Mouse (Mus musculus) mesoderm, embryonic 11.5 days (tissue): ENCODE results near the gene Ldhb.
"Not testable (repeated sequence)": the region's sequence is repeated elsewhere in the genome, so short reads cannot be mapped to it uniquely, and the experiment has no call there.

Experiments
- DNase-seq: peaks from one replicate; pipeline ENCODE4 v3.0.0-alpha.2; 2012; ENCODE audit warnings: low read depth, low spot score

Gene Ldhb

GRCm38 (mm10) chr6:142507785-142508162 is at the start of gene Ldhb:
Gene Ldhb (minus strand): TSS chr6:142507957.
- DNase-seq: peak; percentile 95

DNA sequence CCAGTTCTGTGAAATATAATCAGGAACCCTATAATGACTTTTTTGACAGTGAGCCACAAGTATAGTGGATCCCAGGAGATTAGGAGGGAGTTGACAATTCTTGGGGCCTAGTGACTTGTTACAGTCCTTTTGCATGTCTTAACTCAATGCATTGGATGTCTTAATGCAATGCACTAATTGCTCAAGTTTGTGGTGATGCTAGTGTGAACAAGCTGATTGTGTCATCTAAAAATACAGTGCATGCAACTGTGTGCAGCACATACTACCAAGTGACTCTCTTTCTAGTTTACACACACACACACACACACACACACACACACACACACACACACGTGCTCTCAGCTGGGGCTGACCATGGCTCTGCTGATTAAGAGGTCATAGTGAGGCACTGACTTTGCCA is 48.2 kb upstream of the Ldhb start:
- DNase-seq: no peak

GRCm38 (mm10) chr6:142551482-142551881 is 43.7 kb upstream of the Ldhb start:
- no peak for DNase-seq

DNA sequence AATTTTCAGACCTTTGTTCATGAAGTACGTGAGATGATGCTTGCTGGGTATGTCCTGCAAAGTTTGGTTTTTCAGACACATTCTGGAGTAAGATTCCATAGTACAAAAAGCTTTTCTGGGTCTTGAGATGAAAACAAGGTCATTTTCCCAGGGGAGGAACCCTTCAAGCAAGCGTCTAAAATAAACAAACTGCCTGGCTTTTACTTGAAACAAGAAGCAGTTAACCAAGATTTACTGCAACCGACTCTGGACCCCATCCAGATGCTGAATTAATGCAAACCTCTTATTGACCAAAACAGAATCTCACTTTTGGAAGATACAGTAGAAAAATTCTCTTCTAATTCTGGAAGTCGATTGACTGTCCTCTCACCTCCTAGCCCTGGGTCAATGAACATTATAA is 43.1 kb upstream of the Ldhb start:
- no peak for DNase-seq

- DNase-seq: no peak
Observed at GRCm38 (mm10) chr6:142548377-142548776, 40.6 kb upstream of the Ldhb start.

DNA sequence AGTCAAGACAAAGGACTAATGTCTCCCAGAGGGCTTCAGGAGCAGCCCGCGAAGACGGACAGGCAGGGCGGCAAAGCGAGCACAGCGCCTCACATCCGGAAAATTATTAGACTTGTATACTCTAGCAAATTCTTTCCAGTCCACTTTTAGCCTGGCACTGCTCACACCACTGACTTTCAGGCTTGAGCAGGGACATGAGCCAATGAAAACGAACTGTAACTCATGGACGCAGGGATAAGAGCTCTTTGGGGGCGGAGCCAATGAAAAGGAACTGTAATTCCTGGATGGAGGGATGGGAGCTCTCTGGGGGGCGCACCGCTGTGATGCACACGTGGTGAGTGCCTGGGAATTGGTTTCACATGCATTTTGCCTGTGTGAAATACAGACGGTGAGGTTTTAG is 37.4 kb upstream of the Ldhb start:
- peak; percentile 20 for DNase-seq

GRCm38 (mm10) chr6:142543648-142544047 is 35.9 kb upstream of the Ldhb start:
- no peak for DNase-seq

GRCm38 (mm10) chr6:142542800-142543175 is 35.0 kb upstream of the Ldhb start:
- no peak for DNase-seq

- DNase-seq: no peak
Observed at GRCm38 (mm10) chr6:142542082-142542799, 34.5 kb upstream of the Ldhb start.

DNA sequence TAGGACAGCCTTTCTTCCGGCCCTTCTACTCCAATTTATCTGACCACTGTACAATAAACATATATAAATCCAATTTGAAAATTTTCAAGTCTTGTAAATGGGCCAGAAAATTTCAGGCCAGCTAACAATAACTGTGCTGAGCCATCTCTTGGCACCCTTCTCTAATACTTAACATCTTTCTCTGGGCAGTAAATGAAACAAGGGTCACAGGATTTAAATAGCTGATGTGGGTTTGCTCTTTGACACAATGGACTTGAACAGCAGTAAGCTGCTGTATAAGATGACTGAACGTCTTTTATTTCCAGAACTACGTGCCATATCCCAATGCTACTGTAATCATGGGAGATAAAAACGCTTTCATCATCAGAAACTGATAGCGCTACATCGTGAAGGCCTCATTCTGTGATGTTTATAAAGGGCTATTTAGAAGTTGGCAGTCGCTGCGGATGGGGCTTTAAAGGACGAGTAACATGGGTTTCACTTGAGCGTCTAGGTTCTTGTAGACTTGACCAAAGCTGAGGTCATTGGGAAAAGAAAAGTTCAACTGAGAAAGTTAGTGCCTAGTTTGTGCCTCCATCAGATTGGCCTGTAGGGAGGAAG is 32.9 kb upstream of the Ldhb start:
- no peak for DNase-seq

DNA sequence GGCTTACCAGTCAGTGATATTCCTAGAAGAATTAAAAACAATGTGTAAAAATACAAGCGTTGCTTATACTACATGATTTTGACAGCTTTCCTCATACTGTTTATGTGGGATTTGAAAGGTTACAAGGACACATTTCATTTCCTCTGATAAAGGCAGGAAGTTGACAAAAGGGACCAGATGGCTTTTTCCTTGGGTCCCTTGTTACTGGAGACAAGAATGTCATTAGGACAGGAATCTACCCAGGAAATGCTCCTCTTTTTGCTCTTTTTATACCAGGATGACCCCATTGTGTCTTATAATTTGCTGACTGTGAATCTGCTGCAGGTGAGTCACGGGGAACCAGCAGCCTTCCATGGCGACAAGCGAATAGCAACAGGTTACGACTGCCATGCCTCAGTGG is 32.4 kb upstream of the Ldhb start:
- DNase-seq: no peak

DNA sequence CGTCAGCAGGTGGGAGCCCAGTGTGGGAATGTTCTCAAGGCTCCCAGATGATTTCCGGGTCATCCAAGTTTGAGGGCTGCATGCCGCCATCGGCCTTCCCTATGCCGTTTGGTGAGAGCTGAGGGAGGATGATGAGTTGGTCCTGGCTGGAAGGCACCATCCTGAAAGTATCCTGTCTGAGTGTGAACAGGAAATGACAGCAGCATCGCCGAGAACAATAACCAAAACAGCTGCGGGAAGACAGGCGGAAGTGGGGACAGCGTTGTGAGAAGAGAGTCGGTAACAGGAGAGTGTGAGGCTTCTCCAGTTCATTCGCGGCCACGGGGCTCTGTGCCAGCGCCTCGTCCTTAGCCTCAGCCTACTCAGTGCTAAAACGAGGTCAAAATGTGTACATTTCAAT is 30.7 kb upstream of the Ldhb start:
- DNase-seq: no peak

DNA sequence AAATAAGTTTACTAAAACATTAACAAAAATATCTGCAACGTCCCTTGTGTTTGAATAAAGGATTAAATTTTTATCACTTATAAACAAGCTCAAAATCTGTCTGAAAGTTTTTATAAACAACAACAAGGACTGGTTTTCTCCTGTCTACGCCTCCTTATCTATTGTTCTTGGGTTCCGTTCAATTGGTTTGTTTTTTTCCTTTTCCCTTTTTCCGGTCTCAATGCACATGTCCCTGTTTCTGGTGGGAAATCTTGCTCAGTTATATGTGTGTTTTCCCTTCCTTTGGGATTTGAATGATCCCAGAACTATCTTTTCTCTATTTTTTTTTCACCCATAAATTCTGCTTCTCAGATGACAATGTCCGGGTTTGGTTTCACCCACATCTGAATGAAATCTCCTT is 25.7 kb upstream of the Ldhb start:
- DNase-seq: no peak

DNA sequence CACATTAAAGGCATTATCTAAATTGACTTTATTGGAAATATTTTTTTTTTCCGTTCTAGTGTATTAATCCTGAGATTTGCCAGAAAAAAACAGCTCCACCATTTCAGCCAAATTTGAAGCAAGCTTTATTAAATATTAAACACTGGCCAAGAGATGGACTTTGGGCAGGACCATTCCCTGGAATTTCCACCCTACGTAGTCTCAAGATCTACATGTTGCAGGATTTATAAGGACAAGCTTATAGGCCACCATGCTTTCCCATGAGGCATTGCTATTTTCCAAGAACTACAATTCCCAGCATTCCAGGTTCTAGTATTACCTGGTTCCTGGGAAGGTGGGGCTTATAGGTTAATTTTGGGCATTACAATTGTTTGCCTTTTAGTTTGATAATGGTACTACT is 24.9 kb upstream of the Ldhb start:
- DNase-seq: no peak

- no peak for DNase-seq
Observed at GRCm38 (mm10) chr6:142532141-142532540, 24.4 kb upstream of the Ldhb start.

GRCm38 (mm10) chr6:142530378-142530777 is 22.6 kb upstream of the Ldhb start:
- DNase-seq: no peak

DNA sequence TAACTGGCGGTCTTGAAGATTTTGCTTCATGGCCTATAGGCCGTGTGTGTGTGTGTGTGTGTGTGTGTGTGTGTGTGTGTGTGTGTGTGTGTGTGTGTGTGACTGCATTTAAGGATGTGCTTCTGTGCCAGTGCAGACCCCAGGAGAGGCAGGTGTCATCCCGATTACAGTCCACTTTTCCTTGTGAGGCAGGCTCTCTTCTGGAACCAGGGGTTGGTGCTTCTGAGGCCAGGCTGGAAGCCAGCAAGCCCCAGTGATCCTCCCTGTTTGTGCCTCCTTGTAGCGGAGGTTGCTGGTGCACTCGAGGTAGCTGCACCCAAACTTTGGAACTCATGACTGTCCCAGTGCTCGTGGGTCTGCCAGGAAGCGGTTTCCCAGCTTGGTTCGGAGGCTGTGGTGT is 21.9 kb upstream of the Ldhb start:
- no peak for DNase-seq

- DNase-seq: no peak
Observed at GRCm38 (mm10) chr6:142527931-142528562, 20.3 kb upstream of the Ldhb start.

DNA sequence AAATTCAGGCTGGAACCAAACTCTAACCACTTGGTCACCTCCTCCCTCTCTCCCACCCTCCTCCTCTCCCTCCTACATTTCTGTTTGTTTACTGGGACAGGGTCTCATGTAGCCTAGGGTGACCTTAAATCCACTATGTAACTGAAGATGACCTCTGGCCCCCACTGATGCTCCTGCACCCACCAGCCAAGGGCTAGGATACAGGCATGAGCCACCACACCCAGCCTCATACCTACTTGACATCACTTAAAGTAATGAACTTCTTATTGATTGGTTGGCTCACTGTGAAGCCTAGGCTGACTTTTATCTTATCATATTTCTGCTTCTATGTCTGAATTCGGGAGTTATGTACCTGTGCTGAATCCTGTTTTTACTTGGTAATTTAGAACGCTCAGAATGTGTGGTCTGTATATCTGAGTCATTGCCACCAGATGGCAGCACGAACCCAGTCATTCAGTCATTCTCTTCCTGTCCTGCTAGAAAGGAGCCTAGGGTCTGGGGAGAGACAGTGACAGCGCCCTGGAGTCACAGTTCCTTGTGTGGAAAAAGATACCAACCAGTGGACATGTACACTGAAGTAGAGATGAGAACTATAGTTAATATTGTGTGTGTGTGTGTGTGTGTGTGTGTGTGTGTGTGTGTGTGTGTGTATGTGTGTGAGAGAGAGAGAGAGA is 17.0 kb upstream of the Ldhb start:
- peak; percentile 72 for DNase-seq

DNA sequence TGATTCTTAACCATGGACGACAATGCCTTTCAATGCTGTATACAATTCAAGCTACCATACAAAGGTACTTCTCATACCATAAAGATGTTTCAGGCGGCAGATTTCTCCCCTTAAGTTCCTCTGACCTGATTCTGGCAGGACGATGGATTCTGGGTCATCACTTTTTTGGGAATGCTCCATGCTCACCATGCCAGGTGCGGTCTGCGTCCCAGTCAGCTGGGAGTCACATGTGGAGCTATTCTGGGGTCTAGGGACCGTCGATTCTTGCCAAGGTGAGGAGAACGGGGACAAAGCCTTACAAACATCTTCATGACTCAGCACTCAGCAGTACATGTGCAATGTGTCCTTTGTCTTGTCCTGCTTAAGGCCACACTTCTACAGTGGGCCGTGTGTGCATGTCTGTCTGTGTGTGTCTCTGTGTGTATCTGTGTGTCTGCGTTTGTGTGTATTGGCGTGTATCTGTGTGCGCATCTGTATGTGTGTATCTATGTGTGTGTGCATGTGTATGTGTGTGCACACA is 13.9 kb upstream of the Ldhb start:
- no peak for DNase-seq

- peak; percentile 77 for DNase-seq
Observed at GRCm38 (mm10) chr6:142519110-142519509, 11.4 kb upstream of the Ldhb start.

GRCm38 (mm10) chr6:142515379-142515778 is 7.6 kb upstream of the Ldhb start:
- not testable (repeated sequence) for DNase-seq
